Comparison of ENCODE assay signal across 29 mouse cellular contexts in the genomic region with DNA sequence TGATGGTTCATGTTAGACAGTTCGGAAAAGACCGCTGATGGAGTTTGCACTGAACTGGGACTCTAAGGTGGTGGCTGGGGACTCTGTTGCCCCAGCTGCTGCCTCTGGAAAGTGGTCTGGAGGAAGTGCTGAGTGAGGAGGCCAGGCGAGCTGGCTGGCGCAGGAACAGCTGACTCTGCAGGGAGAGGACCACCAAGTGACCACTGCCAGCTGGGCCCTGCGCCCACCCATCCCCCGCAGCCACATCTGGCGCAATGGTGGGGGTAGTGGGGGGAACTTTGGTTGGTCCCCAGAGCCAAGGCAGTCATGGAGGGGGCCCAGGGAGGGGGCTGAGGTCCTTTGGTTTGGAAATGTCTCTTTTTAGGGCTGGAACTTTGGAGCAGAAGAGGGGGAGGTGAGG. TPM values are rescaled to one million over a fixed set of nuclear protein-coding genes. Genes with fewer than 3 reads are reported as not detected.
DNase-seq lines count a peak whose midpoint lies in the region; ATAC-seq and TF ChIP-seq lines count a peak whose summit lies in the region.
"Had no signal": no experiment of that assay in that cellular context is flagged by ENCODE, and none has a peak within 500 bp of the region (broad histone marks: within the 10 kb centered on the region; RNA-seq: fewer than 3 reads in every experiment).

No protein-coding gene starts in this region.

- H3K27me3 ChIP-seq in heart, embryonic 15.5 days = no peaks in the 10 kb centered on the region; the same call in 1 of the 2 replicates
- no peaks in the 10 kb centered on the region; the same call in none of the 2 replicates for H3K27me3 ChIP-seq in lung, embryonic 16.5 days (ENCODE audit: control insufficient read depth, insufficient read depth, low read depth, low read length)
- peaks cover 26% of the 10 kb centered on the region for H3K27me3 ChIP-seq in limb, embryonic 10.5 days (ENCODE audit: low read depth, poor library complexity, severe bottlenecking)
- 0 out of 2 replicates have a peak, but pooled peaks cover under 1% of the 10 kb centered on the region for H3K27me3 ChIP-seq in limb, embryonic 15.5 days
- H3K27me3 ChIP-seq in liver, postnatal 0 days (ENCODE audit: insufficient read depth, low read length) = peaks cover 21% of the 10 kb centered on the region

- no peak for DNase-seq in heart, postnatal 25 days (ENCODE audit: low spot score)
- DNase-seq in lung, postnatal 25 days (ENCODE audit: low spot score) = no peak
- DNase-seq in limb, embryonic 10.5 days (ENCODE audit: low spot score) = no peak
- DNase-seq in liver, postnatal 0 days = no peak
- DNase-seq: adrenal gland, adult 2 months; cerebellum, adult 9-11 months; gastrocnemius, postnatal 14 days; kidney, adult 11 months; layer of hippocampus, postnatal 36 days; liver, embryonic 13.5 days; right cerebral cortex, postnatal 14 days; spleen, adult 18-20 months; thymus, adult 18-20 months; thymus, postnatal 4 days had no signal

- no peak overlapping the region for H3K4me2 ChIP-seq in heart, embryonic 15.5 days
- no peak overlapping the region for H3K4me2 ChIP-seq in lung, embryonic 16.5 days (ENCODE audit: low read depth, low read length)
- H3K4me2 ChIP-seq in limb, embryonic 15.5 days = 0 out of 2 replicates have a peak overlapping the region, but pooled peaks have one; percentile 10
- no peak overlapping the region for H3K4me2 ChIP-seq in liver, postnatal 0 days (ENCODE audit: low read depth, low read length)
- H3K4me2 ChIP-seq: embryonic facial prominence, embryonic 12.5 days; heart, embryonic 11.5 days; liver, embryonic 13.5 days; midbrain, embryonic 15.5 days; neural tube, embryonic 15.5 days; stomach, embryonic 15.5 days had no signal

- H3K4me3 ChIP-seq in heart, embryonic 15.5 days = no peak overlapping the region
- H3K4me3 ChIP-seq in lung, embryonic 16.5 days (ENCODE audit: low read length) = no peak overlapping the region
- no peak overlapping the region for H3K4me3 ChIP-seq in limb, embryonic 10.5 days
- H3K4me3 ChIP-seq in limb, embryonic 15.5 days = no peak overlapping the region
- no peak overlapping the region for H3K4me3 ChIP-seq in liver, postnatal 0 days (ENCODE audit: low read depth, low read length)
- H3K4me3 ChIP-seq: embryonic facial prominence, embryonic 12.5 days; liver, embryonic 13.5 days; midbrain, embryonic 15.5 days; neural tube, embryonic 15.5 days; stomach, embryonic 15.5 days had no signal

- H3K9ac ChIP-seq in heart, embryonic 15.5 days = no peak overlapping the region
- H3K9ac ChIP-seq in lung, embryonic 16.5 days (ENCODE audit: low read length) = no peak overlapping the region
- no peak overlapping the region for H3K9ac ChIP-seq in limb, embryonic 15.5 days
- H3K9ac ChIP-seq in liver, postnatal 0 days (replicated peaks) = no peak overlapping the region
- H3K9ac ChIP-seq: embryonic facial prominence, embryonic 12.5 days; liver, embryonic 13.5 days; midbrain, embryonic 15.5 days; neural tube, embryonic 15.5 days; stomach, embryonic 15.5 days had no signal

- ATAC-seq in heart, embryonic 15.5 days (replicated peaks; ENCODE audit: insufficient number of reproducible peaks, insufficient read depth, low FRiP score, low read depth) = no peak; the same call in 1 of the 2 replicates
- ATAC-seq in lung, embryonic 16.5 days (ENCODE audit: low read depth) = peak; percentile 55
- peak; percentile 20; the same call in 1 of the 2 replicates for ATAC-seq in limb, embryonic 15.5 days (ENCODE audit: insufficient number of reproducible peaks, low FRiP score, low TSS enrichment, low read depth)
- ATAC-seq in liver, postnatal 0 days = no peak
- ATAC-seq: midbrain, embryonic 15.5 days had no signal

- H3K27ac ChIP-seq in heart, embryonic 15.5 days = peak overlapping the region; percentile 14; the same call in 1 of the 2 replicates
- no peak overlapping the region for H3K27ac ChIP-seq in lung, embryonic 16.5 days (ENCODE audit: low read length)
- peak overlapping the region; percentile 7; the same call in 1 of the 2 replicates for H3K27ac ChIP-seq in limb, embryonic 10.5 days
- peak overlapping the region; percentile 93 for H3K27ac ChIP-seq in limb, embryonic 15.5 days
- no peak overlapping the region for H3K27ac ChIP-seq in liver, postnatal 0 days (ENCODE audit: low read depth)
- H3K27ac ChIP-seq: embryonic facial prominence, embryonic 12.5 days; kidney, postnatal 0 days; liver, embryonic 13.5 days; midbrain, embryonic 15.5 days; neural tube, embryonic 15.5 days; stomach, embryonic 15.5 days had no signal

- no peaks in the 10 kb centered on the region for H3K9me3 ChIP-seq in heart, embryonic 15.5 days (replicated peaks)
- H3K9me3 ChIP-seq in lung, embryonic 16.5 days (ENCODE audit: control insufficient read depth, low read length) = no peaks in the 10 kb centered on the region
- no peaks in the 10 kb centered on the region for H3K9me3 ChIP-seq in limb, embryonic 10.5 days (replicated peaks)
- H3K9me3 ChIP-seq in limb, embryonic 15.5 days = no peaks in the 10 kb centered on the region
- no peaks in the 10 kb centered on the region for H3K9me3 ChIP-seq in liver, postnatal 0 days (ENCODE audit: low read length)
- H3K9me3 ChIP-seq: embryonic facial prominence, embryonic 12.5 days; liver, embryonic 13.5 days; midbrain, embryonic 15.5 days; neural tube, embryonic 15.5 days; stomach, embryonic 15.5 days had no signal

- H3K4me1 ChIP-seq in heart, embryonic 15.5 days (replicated peaks) = peaks cover 47% of the 10 kb centered on the region
- H3K4me1 ChIP-seq in lung, embryonic 16.5 days (replicated peaks; ENCODE audit: control insufficient read depth, insufficient read depth, low read length) = peaks cover 42% of the 10 kb centered on the region
- H3K4me1 ChIP-seq in limb, embryonic 10.5 days = peaks cover 53% of the 10 kb centered on the region
- peaks cover 68% of the 10 kb centered on the region for H3K4me1 ChIP-seq in limb, embryonic 15.5 days
- no peaks in the 10 kb centered on the region; the same call in 1 of the 2 replicates for H3K4me1 ChIP-seq in liver, postnatal 0 days (ENCODE audit: insufficient read depth)

- intact Hi-C loops in heart, postnatal 25 days (cut with DNase I) = no loop called here

- 65% methylated on average over 7 of the region's 7 CpGs for WGBS in heart, embryonic 15.5 days
- 62% methylated on average over 7 of the region's 7 CpGs for WGBS in lung, embryonic 16.5 days
- 65% methylated on average over 7 of the region's 7 CpGs for WGBS in limb, embryonic 10.5 days
- 47% methylated on average over 7 of the region's 7 CpGs for WGBS in limb, embryonic 15.5 days
- whole genome bisulfite sequencing in liver, postnatal 0 days (ENCODE audit: insufficient replicate concordance) = 64% methylated on average over 7 of the region's 7 CpGs

- TF ChIP-seq EP300 in liver, postnatal 0 days (IDR thresholded peaks at IDR 0.05; ENCODE audit: low read depth) = no peak

- no peaks in the 10 kb centered on the region for H3K36me3 ChIP-seq in heart, embryonic 15.5 days
- no peaks in the 10 kb centered on the region for H3K36me3 ChIP-seq in lung, embryonic 16.5 days (ENCODE audit: control insufficient read depth, insufficient read depth, low read length)
- no peaks in the 10 kb centered on the region for H3K36me3 ChIP-seq in limb, embryonic 10.5 days
- no peaks in the 10 kb centered on the region for H3K36me3 ChIP-seq in limb, embryonic 15.5 days
- H3K36me3 ChIP-seq in liver, postnatal 0 days (replicated peaks; ENCODE audit: insufficient read depth, low read length) = no peaks in the 10 kb centered on the region
- H3K36me3 ChIP-seq: embryonic facial prominence, embryonic 12.5 days; liver, embryonic 13.5 days; midbrain, embryonic 15.5 days; neural tube, embryonic 15.5 days; stomach, embryonic 15.5 days had no signal

- TF ChIP-seq CTCF in liver, postnatal 0 days (IDR thresholded peaks at IDR 0.05; ENCODE audit: low read depth) = no peak

RNA-seq across cellular contexts. Expression of a gene that starts 3.8 kb away (rescaled TPM):
- 54.6 and 78.1 TPM in 2 replicates for polyA plus RNA-seq in heart, embryonic 15.5 days (2015; fragmentation: Nextera tagmentation; extraction: Ambion mirVana)
- 10 to 100 TPM; 36.6 to 36.7 TPM for total RNA-seq in heart, postnatal 25 days (2021)
- polyA plus RNA-seq in lung, embryonic 16.5 days (2015; fragmentation: Nextera tagmentation; extraction: Ambion mirVana) = 38.6 and 42.4 TPM in 2 replicates
- polyA plus RNA-seq in limb, embryonic 10.5 days (2016; fragmentation: Nextera tagmentation; extraction: Ambion mirVana) = 6.0 and 12.9 TPM in 2 replicates
- polyA plus RNA-seq in limb, embryonic 15.5 days (2015; fragmentation: Nextera tagmentation; extraction: Ambion mirVana) = 92.6 and 110 TPM in 2 replicates
- polyA plus RNA-seq in liver, postnatal 0 days (2015; fragmentation: Nextera tagmentation; extraction: Ambion mirVana) = 2.8 and 3.1 TPM in 2 replicates
- total RNA-seq: hematopoietic stem cell, adult 5-6 weeks had no signal

RNA-seq across cellular contexts. Expression of a gene that starts 53.5 kb away (rescaled TPM):
- polyA plus RNA-seq in heart, embryonic 15.5 days (2015; fragmentation: Nextera tagmentation; extraction: Ambion mirVana) = not detected in 2 replicates
- total RNA-seq in heart, postnatal 25 days (2021) = not detected
- polyA plus RNA-seq in lung, embryonic 16.5 days (2015; fragmentation: Nextera tagmentation; extraction: Ambion mirVana) = not detected in 2 replicates
- not detected in 2 replicates for polyA plus RNA-seq in limb, embryonic 10.5 days (2016; fragmentation: Nextera tagmentation; extraction: Ambion mirVana)
- polyA plus RNA-seq in limb, embryonic 15.5 days (2015; fragmentation: Nextera tagmentation; extraction: Ambion mirVana) = not detected in 2 replicates
- not detected in 2 replicates for polyA plus RNA-seq in liver, postnatal 0 days (2015; fragmentation: Nextera tagmentation; extraction: Ambion mirVana)
- total RNA-seq: adrenal gland, adult 2 months; gastrocnemius, postnatal 14 days; hematopoietic stem cell, adult 5-6 weeks; layer of hippocampus, adult 18-20 months; layer of hippocampus, postnatal 36 days; left cerebral cortex, postnatal 36 days; megakaryocyte, adult 5-6 weeks had no signal
- polyA plus RNA-seq: adrenal gland, adult 2 months; cortical plate, adult 2 months; embryonic facial prominence, embryonic 12.5 days; frontal cortex, adult 2 months; heart, embryonic 11.5 days; kidney, postnatal 0 days; liver, embryonic 13.5 days; midbrain, embryonic 15.5 days; neural tube, embryonic 15.5 days; stomach, embryonic 15.5 days had no signal

Comparison
In these comparisons a context has a peak if more than half of its experiments do, and no peak if none do; other contexts are left out.
1. ATAC-seq: peak in lung, embryonic 16.5 days (single experiment) and limb, embryonic 15.5 days (single experiment); none in heart, embryonic 15.5 days (single experiment) and liver, postnatal 0 days (single experiment).
2. H3K27ac ChIP-seq: peak in heart, embryonic 15.5 days (single experiment), limb, embryonic 10.5 days (single experiment) and limb, embryonic 15.5 days (single experiment); none in lung, embryonic 16.5 days (single experiment) and liver, postnatal 0 days (single experiment).